ENCODE assay signal across 32 mouse cellular contexts in genomic region chr12:82495936-82496335, GRCm38 (mm10).
"Had no signal": no experiment of that assay in that cellular context is flagged by ENCODE, and none has a peak within 500 bp of the region (broad histone marks: within the 10 kb centered on the region; RNA-seq: fewer than 3 reads in every experiment).

No protein-coding gene starts in this region.

- H3K36me3 ChIP-seq: limb, embryonic 10.5 days; limb, embryonic 12.5 days; limb, embryonic 13.5 days; limb, embryonic 15.5 days; liver, embryonic 12.5 days; liver, embryonic 13.5 days; liver, embryonic 15.5 days; lung, embryonic 15.5 days; midbrain, embryonic 10.5 days; midbrain, embryonic 12.5 days; midbrain, embryonic 13.5 days; midbrain, embryonic 15.5 days; neural tube, embryonic 12.5 days had no signal

- H3K27me3 ChIP-seq: limb, embryonic 12.5 days; limb, embryonic 13.5 days; limb, embryonic 15.5 days; liver, embryonic 12.5 days; liver, embryonic 13.5 days; liver, embryonic 15.5 days; lung, embryonic 15.5 days; midbrain, embryonic 12.5 days; midbrain, embryonic 13.5 days; midbrain, embryonic 15.5 days; neural tube, embryonic 12.5 days had no signal

- H3K9me3 ChIP-seq: limb, embryonic 10.5 days; limb, embryonic 12.5 days; limb, embryonic 13.5 days; limb, embryonic 15.5 days; liver, embryonic 12.5 days; liver, embryonic 13.5 days; liver, embryonic 15.5 days; lung, embryonic 15.5 days; megakaryocyte, embryonic 14.5 days; midbrain, embryonic 10.5 days; midbrain, embryonic 12.5 days; midbrain, embryonic 13.5 days; midbrain, embryonic 15.5 days; neural tube, embryonic 12.5 days had no signal

- H3K4me2 ChIP-seq: limb, embryonic 12.5 days; limb, embryonic 13.5 days; limb, embryonic 15.5 days; liver, embryonic 11.5 days; liver, embryonic 12.5 days; liver, embryonic 13.5 days; liver, embryonic 15.5 days; lung, embryonic 14.5 days; lung, embryonic 15.5 days; midbrain, embryonic 11.5 days; midbrain, embryonic 12.5 days; midbrain, embryonic 13.5 days; midbrain, embryonic 15.5 days; neural tube, embryonic 12.5 days had no signal

- H3K9ac ChIP-seq: limb, embryonic 12.5 days; limb, embryonic 13.5 days; limb, embryonic 15.5 days; liver, embryonic 12.5 days; liver, embryonic 13.5 days; liver, embryonic 14.5 days; liver, embryonic 15.5 days; liver, postnatal 0 days; lung, embryonic 14.5 days; lung, embryonic 15.5 days; midbrain, embryonic 12.5 days; midbrain, embryonic 13.5 days; midbrain, embryonic 15.5 days; neural tube, embryonic 12.5 days had no signal

- H3K4me3 ChIP-seq: limb, embryonic 10.5 days; limb, embryonic 12.5 days; limb, embryonic 13.5 days; limb, embryonic 15.5 days; liver, embryonic 12.5 days; liver, embryonic 13.5 days; liver, embryonic 15.5 days; lung, embryonic 15.5 days; megakaryocyte, embryonic 14.5 days; midbrain, embryonic 10.5 days; midbrain, embryonic 12.5 days; midbrain, embryonic 13.5 days; midbrain, embryonic 15.5 days; myocyte; neural tube, embryonic 12.5 days had no signal

- H3K27ac ChIP-seq: limb, embryonic 10.5 days; limb, embryonic 12.5 days; limb, embryonic 13.5 days; limb, embryonic 15.5 days; liver, embryonic 12.5 days; liver, embryonic 13.5 days; liver, embryonic 14.5 days; liver, embryonic 15.5 days; lung, embryonic 15.5 days; macrophage; midbrain, embryonic 10.5 days; midbrain, embryonic 12.5 days; midbrain, embryonic 13.5 days; midbrain, embryonic 15.5 days; neural tube, embryonic 12.5 days had no signal

- H3K4me1 ChIP-seq: limb, embryonic 12.5 days; liver, embryonic 12.5 days; liver, embryonic 13.5 days; liver, embryonic 15.5 days; lung, embryonic 15.5 days; megakaryocyte, embryonic 14.5 days; neural tube, embryonic 12.5 days had no signal

- ATAC-seq: liver, embryonic 12.5 days; liver, postnatal 0 days; lung, postnatal 0 days; midbrain, embryonic 13.5 days; midbrain, embryonic 15.5 days; midbrain, embryonic 16.5 days had no signal

- DNase-seq: left cerebral cortex, postnatal 4 days; liver; liver, embryonic 13.5 days; liver, postnatal 0 days; lung, adult 18-20 months; lung, adult 2 months; lung, embryonic 14.5 days; lung, postnatal 10 days; lung, postnatal 14 days; lung, postnatal 36 days; lung, postnatal 4 days; midbrain, embryonic 14.5 days had no signal
